Mouse (Mus musculus): ENCODE data around the gene Tmem106b.

GRCm38 (mm10) chr6:13069302-13070146, at the start of gene Tmem106b:
- TF ChIP-seq POLR2A (IDR thresholded peaks at IDR 0.05; ENCODE audit: borderline replicate concordance, extremely low read depth, insufficient read depth, insufficient read length, poor library complexity, severe bottlenecking) (peak; percentile 70), CTCF (IDR thresholded peaks at IDR 0.05; ENCODE audit: borderline replicate concordance, extremely low read depth, insufficient read depth, insufficient read length) (no peak)

Measured in brain, embryonic 14.5 days (tissue).